Mouse (Mus musculus) heart, embryonic 11.5 days (tissue): ENCODE measurements at regions not wholly inside any gene's neighbourhood (a gene's known extent, or its start where the extent isn't known, plus 50 kb on each side); places are given as distances from the start of the nearest gene placed in this dataset.

Experiments used
- ATAC-seq: fragments of 200-750 bp; cut with Nextera tagmentation; replicated peaks from 2 replicates; pipeline ENCODE4 v1.8.0; 2017; ENCODE audit warnings: moderate library complexity; ENCODE audit not compliant: insufficient number of reproducible peaks, low FRiP score, low TSS enrichment
- H3K27ac ChIP-seq: fragments of 300-500 bp; sonication (generic); 2 replicates; pipeline ENCODE4 v1.5.1; 2014; ENCODE audit warnings: mild to moderate bottlenecking, low read depth, low read length
- H3K27me3 ChIP-seq: fragments of 300-500 bp; sonication (generic); 2 replicates; pipeline ENCODE4 v1.6.1; 2014; ENCODE audit warnings: mild to moderate bottlenecking, low read length, mixed read lengths; ENCODE audit not compliant: control insufficient read depth, insufficient read depth
- H3K36me3 ChIP-seq: fragments of 300-500 bp; sonication (generic); 2 replicates; pipeline ENCODE4 v1.6.1; 2014; ENCODE audit warnings: mild to moderate bottlenecking, low read length, moderate library complexity, mixed read lengths; ENCODE audit not compliant: control insufficient read depth, insufficient read depth
- H3K4me1 ChIP-seq: fragments of 300-500 bp; sonication (generic); 2 replicates; pipeline ENCODE4 v1.6.1; 2014; ENCODE audit warnings: low read length; ENCODE audit not compliant: control insufficient read depth, insufficient read depth
- H3K4me2 ChIP-seq: fragments of 300-500 bp; sonication (generic); 2 replicates; pipeline ENCODE4 v1.6.1; 2014; ENCODE audit warnings: mild to moderate bottlenecking, moderate library complexity
- H3K4me3 ChIP-seq: fragments of 300-500 bp; sonication (generic); 2 replicates; pipeline ENCODE4 v1.5.1; 2014; ENCODE audit warnings: low read depth, low read length
- H3K9ac ChIP-seq: fragments of 300-500 bp; sonication (generic); 2 replicates; pipeline ENCODE4 v1.6.1; 2014; ENCODE audit warnings: mild to moderate bottlenecking, low read depth, low read length, moderate library complexity
- H3K9me3 ChIP-seq: fragments of 300-500 bp; sonication (generic); replicated peaks from 2 replicates; pipeline ENCODE4 v1.6.1; 2016; ENCODE audit warnings: low read length; ENCODE audit not compliant: control insufficient read depth
- WGBS: fragments of 180-500 bp; shearing (Covaris S2); extraction: QIAGEN DNeasy Blood & Tissue Kit; methylation state at CpG from one replicate; pipeline ENCODE4 v1.1.7; 2014; ENCODE audit not compliant: insufficient replicate concordance; 5-methylcytosine and 5-hydroxymethylcytosine counted together

- Histone ChIP-seq H3K4me2 (no peak overlapping the region), H3K9me3 (no peaks in the 10 kb centered on the region), H3K27ac (no peak overlapping the region), H3K4me3 (no peak overlapping the region), H3K4me1 (0 out of 2 replicates have a peak, but pooled peaks cover 3% of the 10 kb centered on the region), H3K27me3 (no peaks in the 10 kb centered on the region), H3K9ac (no peak overlapping the region), H3K36me3 (no peaks in the 10 kb centered on the region)
- 89% methylated on average over 11 of the region's 11 CpGs for whole genome bisulfite sequencing
- no peak for ATAC-seq
These were observed 131.0 kb upstream of the Slc38a2 start for GRCm38 (mm10) chr15:96830578-96830977.

DNA sequence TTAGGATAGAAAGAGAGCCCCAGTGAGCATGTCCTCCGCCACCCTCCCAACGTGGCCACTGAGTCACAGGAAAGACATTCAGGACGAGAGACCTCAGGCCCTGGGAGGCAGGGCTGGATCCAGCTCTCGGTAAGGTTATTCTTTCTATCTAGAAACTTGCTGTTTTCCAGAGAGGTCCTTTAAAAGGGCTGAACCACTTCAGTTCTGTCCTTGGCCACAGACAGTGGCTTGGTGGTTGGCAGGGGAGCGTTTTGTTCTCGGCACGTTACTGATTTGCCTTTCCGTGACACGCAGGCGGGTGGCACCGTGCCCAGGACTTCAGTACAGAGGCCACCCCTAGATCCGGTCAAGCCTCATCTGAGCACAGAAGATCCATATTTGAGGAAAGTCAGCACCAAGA, 130.4 kb upstream of the Slc38a2 start:
- Histone ChIP-seq H3K36me3 (no peaks in the 10 kb centered on the region), H3K4me2 (no peak overlapping the region), H3K4me1 (0 out of 2 replicates have a peak, but pooled peaks cover 3% of the 10 kb centered on the region), H3K27me3 (no peaks in the 10 kb centered on the region), H3K9ac (no peak overlapping the region), H3K27ac (no peak overlapping the region), H3K4me3 (no peak overlapping the region), H3K9me3 (no peaks in the 10 kb centered on the region)
- no peak for ATAC-seq
- 81% methylated on average over 12 of the region's 12 CpGs for WGBS

DNA sequence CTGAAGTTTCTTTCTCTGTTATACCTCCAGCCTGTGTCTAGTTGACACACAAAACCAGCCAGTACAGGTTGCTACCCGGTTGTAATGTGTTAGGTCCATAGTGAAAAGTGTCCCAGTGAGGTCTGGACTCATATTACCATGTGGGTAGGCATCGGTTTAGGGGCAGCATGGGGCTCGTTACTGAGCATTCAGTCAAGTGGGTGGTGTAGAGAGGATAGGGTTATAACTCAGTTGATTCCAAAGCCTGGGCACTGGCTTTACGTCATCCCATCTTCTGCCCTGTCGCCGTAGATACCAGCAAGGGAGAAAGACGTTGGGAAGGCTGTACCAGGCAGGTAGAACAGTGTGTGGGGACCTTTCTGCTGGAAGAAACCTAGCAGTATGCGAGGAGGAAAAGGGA, 129.2 kb upstream of the Slc38a2 start:
- no peak overlapping the region for H3K4me2 ChIP-seq
- no peaks in the 10 kb centered on the region for H3K27me3 ChIP-seq
- WGBS: 89% methylated on average over 8 of the region's 8 CpGs
- H3K9ac ChIP-seq: no peak overlapping the region
- ATAC-seq: no peak
- no peak overlapping the region for H3K27ac ChIP-seq
- H3K4me1 ChIP-seq: 0 out of 2 replicates have a peak, but pooled peaks cover 3% of the 10 kb centered on the region
- H3K4me3 ChIP-seq: no peak overlapping the region
- H3K9me3 ChIP-seq: no peaks in the 10 kb centered on the region
- no peaks in the 10 kb centered on the region for H3K36me3 ChIP-seq

DNA sequence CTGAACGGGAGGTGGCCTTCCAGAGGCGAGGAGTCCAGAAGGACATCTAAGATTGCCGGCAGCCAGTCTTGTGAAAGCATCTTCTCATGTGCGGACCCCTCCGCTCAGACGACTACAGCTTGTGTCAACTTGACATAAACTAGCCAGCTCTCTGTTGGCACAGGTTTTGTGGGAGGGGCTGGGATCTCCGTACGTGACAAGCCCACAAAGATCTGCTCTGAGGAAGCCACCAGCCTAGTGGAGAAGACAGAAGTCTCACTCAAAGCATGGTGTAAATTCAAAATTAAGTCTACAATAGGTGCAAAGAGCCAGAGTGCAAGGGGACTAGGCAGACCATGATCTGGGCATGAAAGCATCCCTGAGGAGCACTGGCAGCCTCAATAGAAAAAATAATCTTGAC, 128.4 kb upstream of the Slc38a2 start:
- H3K27ac ChIP-seq: no peak overlapping the region
- 74% methylated on average over 8 of the region's 8 CpGs for WGBS
- no peak for ATAC-seq
- no peaks in the 10 kb centered on the region for H3K27me3 ChIP-seq
- no peaks in the 10 kb centered on the region for H3K36me3 ChIP-seq
- H3K9ac ChIP-seq: no peak overlapping the region
- 0 out of 2 replicates have a peak, but pooled peaks cover 3% of the 10 kb centered on the region for H3K4me1 ChIP-seq
- H3K9me3 ChIP-seq: no peaks in the 10 kb centered on the region
- H3K4me2 ChIP-seq: no peak overlapping the region
- H3K4me3 ChIP-seq: no peak overlapping the region

DNA sequence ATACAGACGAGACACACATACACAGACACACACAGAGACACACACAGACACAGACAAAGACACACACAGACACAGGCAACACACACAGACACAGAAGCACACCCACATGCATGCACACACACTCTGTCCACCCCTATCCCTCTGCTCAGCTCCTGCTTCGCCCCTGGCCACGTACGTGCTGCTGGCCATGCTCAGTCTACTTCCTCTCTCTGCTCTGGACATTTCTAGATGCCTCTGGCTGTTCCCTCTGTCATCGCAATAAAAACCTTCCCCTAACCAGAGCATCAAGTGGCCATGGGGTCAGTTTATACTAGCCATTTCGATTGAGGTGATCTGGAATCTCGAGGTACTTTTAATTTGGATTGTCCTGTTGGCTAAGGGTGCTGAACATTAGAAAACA, 118.9 kb upstream of the Slc38a2 start:
- ATAC-seq: no peak
- WGBS: 68% methylated on average over 7 of the region's 7 CpGs
- Histone ChIP-seq H3K4me3 (no peak overlapping the region), H3K4me2 (no peak overlapping the region), H3K9ac (no peak overlapping the region), H3K27me3 (no peaks in the 10 kb centered on the region), H3K36me3 (no peaks in the 10 kb centered on the region), H3K27ac (no peak overlapping the region), H3K4me1 (no peaks in the 10 kb centered on the region), H3K9me3 (no peaks in the 10 kb centered on the region)

- Histone ChIP-seq H3K4me1 (no peaks in the 10 kb centered on the region), H3K4me2 (no peak overlapping the region), H3K27me3 (no peaks in the 10 kb centered on the region), H3K36me3 (no peaks in the 10 kb centered on the region), H3K27ac (no peak overlapping the region), H3K9me3 (no peaks in the 10 kb centered on the region), H3K4me3 (no peak overlapping the region), H3K9ac (no peak overlapping the region)
- 76% methylated on average over 5 of the region's 5 CpGs for WGBS
- no peak for ATAC-seq
These were observed 118.1 kb upstream of the Slc38a2 start for GRCm38 (mm10) chr15:96817626-96818025.

- no peak overlapping the region for H3K4me2 ChIP-seq
- ATAC-seq: no peak
- no peak overlapping the region for H3K4me3 ChIP-seq
- H3K36me3 ChIP-seq: no peaks in the 10 kb centered on the region
- H3K9ac ChIP-seq: no peak overlapping the region
- WGBS: 64% methylated on average over 5 of the region's 5 CpGs
- no peaks in the 10 kb centered on the region for H3K4me1 ChIP-seq
- H3K9me3 ChIP-seq: no peaks in the 10 kb centered on the region
- no peaks in the 10 kb centered on the region for H3K27me3 ChIP-seq
- no peak overlapping the region for H3K27ac ChIP-seq
These were observed 117.6 kb upstream of the Slc38a2 start for GRCm38 (mm10) chr15:96816997-96817570.

DNA sequence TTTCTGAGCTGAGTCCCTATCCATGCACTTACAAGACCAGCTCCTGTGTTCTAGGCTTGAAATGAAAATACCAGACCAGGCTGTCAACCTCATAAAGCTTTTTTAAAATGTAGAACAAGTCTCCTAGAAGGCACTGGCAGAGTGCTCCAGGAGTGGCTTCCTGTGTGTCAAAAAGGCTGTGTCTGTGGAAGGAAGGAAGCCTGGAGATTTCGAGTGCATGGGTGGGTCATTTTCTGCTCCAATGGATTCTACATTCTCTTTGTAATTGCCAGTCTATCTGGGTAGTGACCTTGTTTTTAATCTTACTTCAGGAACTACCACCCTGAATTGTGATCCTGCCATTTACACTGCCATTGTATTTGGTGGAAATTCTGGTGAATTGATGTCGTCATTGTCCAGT, 113.9 kb upstream of the Slc38a2 start:
- no peaks in the 10 kb centered on the region for H3K36me3 ChIP-seq
- H3K4me3 ChIP-seq: no peak overlapping the region
- no peaks in the 10 kb centered on the region for H3K4me1 ChIP-seq
- no peak overlapping the region for H3K27ac ChIP-seq
- H3K27me3 ChIP-seq: no peaks in the 10 kb centered on the region
- ATAC-seq: no peak
- 0 out of 2 replicates have a peak, but pooled peaks cover 2% of the 10 kb centered on the region for H3K9me3 ChIP-seq
- 77% methylated on average over 2 of the region's 2 CpGs for WGBS
- H3K9ac ChIP-seq: no peak overlapping the region
- no peak overlapping the region for H3K4me2 ChIP-seq

- no peak overlapping the region for H3K9ac ChIP-seq
- no peak overlapping the region for H3K4me2 ChIP-seq
- H3K27me3 ChIP-seq: no peaks in the 10 kb centered on the region
- H3K4me3 ChIP-seq: no peak overlapping the region
- no peaks in the 10 kb centered on the region for H3K36me3 ChIP-seq
- H3K4me1 ChIP-seq: peaks cover 4% of the 10 kb centered on the region; the same call in 1 of the 2 replicates
- H3K9me3 ChIP-seq: no peaks in the 10 kb centered on the region
- 35% methylated on average over 1 of the region's 1 CpGs for WGBS
- 0 out of 2 replicates have a peak overlapping the region, but pooled peaks have one; percentile 46 for H3K27ac ChIP-seq
- peak; percentile 49; the same call in 1 of the 2 replicates for ATAC-seq
These were observed 103.2 kb upstream of the Slc38a2 start for GRCm38 (mm10) chr15:96802729-96803053.
